Mouse (Mus musculus) midbrain, embryonic 15.5 days (tissue): Measurements from ENCODE around the gene Wdr46. TPM values are rescaled to one million over a fixed set of nuclear protein-coding genes. Genes with fewer than 3 reads are reported as not detected.
A peak's percentile ranks its signal among the peaks of the same experiment; 100 is the strongest.
"Not testable (repeated sequence)": the region's sequence is repeated elsewhere in the genome, so short reads cannot be mapped to it uniquely, and the experiment has no call there.

ENCODE experiments used
- ATAC-seq: fragments of 200-750 bp; cut with Nextera tagmentation; replicated peaks from 2 replicates; pipeline ENCODE4 v1.8.0; 2017; ENCODE audit warnings: moderate TSS enrichment
- H3K27ac ChIP-seq: fragments of 300-500 bp; sonication (generic); 2 replicates; pipeline ENCODE4 v1.5.1; 2015; ENCODE audit warnings: mild to moderate bottlenecking, inconsistent platforms
- H3K27me3 ChIP-seq: fragments of 300-500 bp; sonication (generic); replicated peaks from 2 replicates; pipeline ENCODE4 v1.6.1; 2015; ENCODE audit warnings: inconsistent platforms
- H3K36me3 ChIP-seq: fragments of 300-500 bp; sonication (generic); replicated peaks from 2 replicates; pipeline ENCODE4 v1.6.1; 2015; ENCODE audit warnings: inconsistent platforms
- H3K4me1 ChIP-seq: fragments of 300-500 bp; sonication (generic); 2 replicates; pipeline ENCODE4 v1.6.1; 2015; ENCODE audit warnings: inconsistent platforms
- H3K4me2 ChIP-seq: fragments of 300-500 bp; sonication (generic); 2 replicates; pipeline ENCODE4 v1.6.1; 2015; ENCODE audit warnings: inconsistent platforms, mild to moderate bottlenecking, moderate library complexity
- H3K4me3 ChIP-seq: fragments of 300-500 bp; sonication (generic); 2 replicates; pipeline ENCODE4 v1.5.1; 2015; ENCODE audit warnings: mild to moderate bottlenecking, inconsistent platforms
- H3K9ac ChIP-seq: fragments of 300-500 bp; sonication (generic); 2 replicates; pipeline ENCODE4 v1.6.1; 2015; ENCODE audit warnings: mild to moderate bottlenecking, inconsistent platforms
- H3K9me3 ChIP-seq: fragments of 300-500 bp; sonication (generic); 2 replicates; pipeline ENCODE4 v1.6.1; 2016; ENCODE audit warnings: inconsistent platforms
- WGBS: fragments of 180-500 bp; shearing (Covaris S2); methylation state at CpG from one replicate; pipeline ENCODE4 v1.1.7; 2015; ENCODE audit warnings: mixed read lengths; 5-methylcytosine and 5-hydroxymethylcytosine counted together
- polyA plus RNA-seq: library from polyadenylated mRNA; unstranded; fragments of >200 nt; fragmentation: Nextera tagmentation; extraction: Ambion mirVana; gene quantifications from 2 replicates; pipeline ENCODE4 v1.2.1, GENCODE M21; 2015

Wdr46 gene
- polyA plus RNA-seq, 1 experiment from 2014 or later, result 25.9 TPM

- peak; percentile 95 for ATAC-seq
- peaks cover 25% of the 10 kb centered on the region for H3K4me1 ChIP-seq
- H3K9ac ChIP-seq, result peak overlapping the region; percentile 54
- not testable (repeated sequence) for H3K9me3 ChIP-seq, H3K36me3 ChIP-seq
- H3K27ac ChIP-seq, result peak overlapping the region; percentile 91
- peak overlapping the region; percentile 57 for H3K4me3 ChIP-seq
- WGBS, result under 1% methylated on average over 27 of the region's 27 CpGs
- peaks cover 41% of the 10 kb centered on the region for H3K27me3 ChIP-seq
- H3K4me2 ChIP-seq, result peak overlapping the region; percentile 60
Observed at GRCm38 (mm10) chr17:33981192-33981909, 40.9 kb downstream of the Wdr46 start.

DNA sequence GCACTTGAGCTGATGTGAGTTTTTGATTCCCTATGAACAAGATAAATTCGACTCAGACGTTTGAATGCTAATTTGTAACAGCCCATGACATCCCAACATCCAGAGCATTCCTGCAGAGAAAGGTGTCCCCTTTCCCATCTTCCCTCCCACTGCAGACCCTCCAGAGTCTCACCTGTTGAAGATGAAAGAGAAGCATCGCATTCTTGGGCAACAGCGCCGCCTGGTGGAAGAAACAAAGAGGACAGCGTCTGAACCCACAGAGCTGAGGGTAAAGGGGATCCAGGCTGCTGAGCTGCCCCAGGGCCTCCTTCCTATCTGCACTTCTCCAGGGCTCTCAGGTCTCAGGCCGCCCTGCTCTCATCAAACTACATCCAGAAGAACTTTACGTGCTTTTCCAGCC lies 41.7 kb downstream of the Wdr46 start:
- Histone ChIP-seq H3K4me3 (peak overlapping the region; percentile 57), H3K27me3 (peaks cover 33% of the 10 kb centered on the region), H3K27ac (peak overlapping the region; percentile 91), H3K9ac (0 out of 2 replicates have a peak overlapping the region, but pooled peaks have one; percentile 14), H3K4me1 (peaks cover 25% of the 10 kb centered on the region), H3K4me2 (peak overlapping the region; percentile 60)
- ATAC-seq, H3K9me3 ChIP-seq, H3K36me3 ChIP-seq: not testable (repeated sequence)
- WGBS, result 10% methylated on average over 8 of the region's 8 CpGs

GRCm38 (mm10) chr17:33991788-33992664 lies 51.6 kb downstream of the Wdr46 start:
- H3K36me3 ChIP-seq, result no peaks in the 10 kb centered on the region
- H3K27ac ChIP-seq, result no peak overlapping the region
- no peak overlapping the region for H3K4me3 ChIP-seq
- no peaks in the 10 kb centered on the region for H3K27me3 ChIP-seq
- peak; percentile 45; the same call in 1 of the 2 replicates for ATAC-seq
- 33% methylated on average over 10 of the region's 10 CpGs for WGBS
- H3K9me3 ChIP-seq, result no peaks in the 10 kb centered on the region
- H3K4me1 ChIP-seq, result no peaks in the 10 kb centered on the region
- H3K4me2 ChIP-seq, result no peak overlapping the region
- no peak overlapping the region for H3K9ac ChIP-seq

GRCm38 (mm10) chr17:33994959-33995358 lies 54.5 kb downstream of the Wdr46 start:
- Histone ChIP-seq H3K4me2 (no peak overlapping the region), H3K27me3 (peaks cover 18% of the 10 kb centered on the region), H3K9ac (no peak overlapping the region), H3K36me3 (no peaks in the 10 kb centered on the region), H3K4me3 (no peak overlapping the region), H3K27ac (no peak overlapping the region), H3K9me3 (no peaks in the 10 kb centered on the region), H3K4me1 (peaks cover 7% of the 10 kb centered on the region)
- ATAC-seq, result no peak
- WGBS, result 92% methylated on average over 8 of the region's 8 CpGs

GRCm38 (mm10) chr17:33995651-33996050 lies 55.2 kb downstream of the Wdr46 start:
- H3K27ac ChIP-seq, result no peak overlapping the region
- WGBS, result 73% methylated on average over 3 of the region's 3 CpGs

DNA sequence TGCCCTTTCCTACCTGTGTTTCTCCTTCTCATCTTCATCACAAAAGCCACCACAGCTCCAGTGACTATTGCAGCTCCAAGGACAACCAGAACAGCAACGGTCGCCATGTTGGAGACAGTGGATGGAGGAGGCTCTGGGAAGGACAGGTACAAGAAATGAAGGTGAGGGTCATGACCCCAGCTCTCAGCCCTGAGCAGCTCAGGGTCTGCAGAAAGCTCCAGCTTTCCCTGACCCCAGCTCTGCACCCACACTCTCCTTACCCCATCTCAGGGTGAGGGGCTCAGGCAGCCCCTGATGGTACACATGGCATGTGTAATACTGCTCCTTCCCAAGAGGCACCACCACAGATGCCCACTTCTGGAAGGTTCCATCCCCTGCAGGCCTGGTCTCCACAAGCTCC lies 56.6 kb downstream of the Wdr46 start:
- not testable (repeated sequence) for H3K9ac ChIP-seq, H3K4me2 ChIP-seq, H3K4me3 ChIP-seq, H3K27ac ChIP-seq, H3K9me3 ChIP-seq, H3K36me3 ChIP-seq, ATAC-seq
- Histone ChIP-seq H3K27me3 (peaks cover 33% of the 10 kb centered on the region), H3K4me1 (peaks cover 13% of the 10 kb centered on the region)
- 83% methylated on average over 2 of the region's 2 CpGs for WGBS

More at GRCm38 (mm10) chr17:33995651-33996050, 55.2 kb downstream of the Wdr46 start:
- H3K4me3 ChIP-seq, result no peak overlapping the region
- H3K9ac ChIP-seq, result no peak overlapping the region
- ATAC-seq, result no peak
- no peaks in the 10 kb centered on the region for H3K36me3 ChIP-seq
- H3K4me1 ChIP-seq, result peaks cover 13% of the 10 kb centered on the region
- H3K27me3 ChIP-seq, result peaks cover 25% of the 10 kb centered on the region
- H3K9me3 ChIP-seq, result no peaks in the 10 kb centered on the region
- no peak overlapping the region for H3K4me2 ChIP-seq

DNA sequence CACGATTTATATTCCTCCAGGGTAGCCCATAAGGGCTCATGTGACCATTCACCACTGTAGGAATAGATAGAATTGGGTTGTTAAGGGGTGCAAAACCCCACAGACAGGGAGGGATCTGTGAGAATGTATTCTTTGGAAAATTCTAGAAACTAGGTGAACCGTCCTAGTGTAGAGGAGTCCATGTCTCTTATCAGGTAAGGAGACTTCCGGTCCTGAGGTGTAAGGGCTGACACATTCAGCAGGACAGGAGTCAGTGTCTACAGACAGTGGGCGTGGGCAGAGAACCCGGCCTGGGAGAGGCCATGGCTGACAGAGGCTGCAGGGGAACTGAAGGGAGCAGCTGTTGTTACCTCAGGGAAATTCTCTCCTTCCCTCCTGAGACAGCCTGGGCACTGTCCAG lies 58.2 kb downstream of the Wdr46 start:
- H3K36me3 ChIP-seq, H3K9me3 ChIP-seq, H3K4me3 ChIP-seq, ATAC-seq, H3K4me2 ChIP-seq, H3K9ac ChIP-seq, H3K27ac ChIP-seq: not testable (repeated sequence)
- 63% methylated on average over 5 of the region's 5 CpGs for WGBS
- H3K27me3 ChIP-seq, result peaks cover 33% of the 10 kb centered on the region
- H3K4me1 ChIP-seq, result peaks cover 13% of the 10 kb centered on the region

Other genes with a start within 250 kb of the Wdr46 start
- 71.2 and 79.2 TPM in 2 replicates for gene March2, start 222.0 kb upstream of the Wdr46 start, polyA plus RNA-seq
- 630 and 639 TPM in 2 replicates for gene Rab11b, start 180.1 kb upstream of the Wdr46 start, polyA plus RNA-seq
- gene Angptl4, start 158.8 kb upstream of the Wdr46 start, polyA plus RNA-seq, result 22.6 and 23.3 TPM in 2 replicates
- 51.5 and 53.4 TPM in 2 replicates for gene Kank3, start 130.1 kb upstream of the Wdr46 start, polyA plus RNA-seq
- 476 TPM in 2 replicates for gene Rps28, start 116.1 kb upstream of the Wdr46 start, polyA plus RNA-seq
- gene Ndufa7, start 116.1 kb upstream of the Wdr46 start, polyA plus RNA-seq, result 467 and 476 TPM in 2 replicates
- gene Cd320, start 97.6 kb upstream of the Wdr46 start, polyA plus RNA-seq, result 50.8 and 58.9 TPM in 2 replicates
- not detected in 2 replicates for gene Gm7029, start 66.8 kb upstream of the Wdr46 start, polyA plus RNA-seq
- gene Kifc1, start 50.0 kb upstream of the Wdr46 start, polyA plus RNA-seq, result 1.5 and 2.6 TPM in 2 replicates
- gene Platr17, start 35.5 kb upstream of the Wdr46 start, polyA plus RNA-seq, result 0.50 and 0.51 TPM in 2 replicates
- gene Daxx, start 31.2 kb upstream of the Wdr46 start, polyA plus RNA-seq, result 59.4 and 61.1 TPM in 2 replicates
- gene Tapbp, start 24.8 kb upstream of the Wdr46 start, polyA plus RNA-seq, result 23.6 and 28.6 TPM in 2 replicates
- gene Zbtb22, start 24.8 kb upstream of the Wdr46 start, polyA plus RNA-seq, result 18.1 and 18.3 TPM in 2 replicates
- gene Rgl2, start 11.1 kb upstream of the Wdr46 start, polyA plus RNA-seq, result 60.9 and 61.1 TPM in 2 replicates
- 178 TPM in 2 replicates for gene Pfdn6, start 317 bp upstream of the Wdr46 start, polyA plus RNA-seq
- gene B3galt4, start 10.8 kb downstream of the Wdr46 start, polyA plus RNA-seq, result 14.9 and 15.1 TPM in 2 replicates
- 80.9 and 84.4 TPM in 2 replicates for gene Vps52, start 15.2 kb downstream of the Wdr46 start, polyA plus RNA-seq
- 689 and 743 TPM in 2 replicates for gene Rps18, start 15.3 kb downstream of the Wdr46 start, polyA plus RNA-seq
- gene H2-K1, start 59.7 kb downstream of the Wdr46 start, polyA plus RNA-seq, result 19.0 and 20.1 TPM in 2 replicates
- 22.8 and 26.3 TPM in 2 replicates for gene Ring1, start 84.0 kb downstream of the Wdr46 start, polyA plus RNA-seq
- 65.6 and 74.1 TPM in 2 replicates for gene H2-Ke6, start 87.4 kb downstream of the Wdr46 start, polyA plus RNA-seq
- 178 and 184 TPM in 2 replicates for gene Slc39a7, start 91.0 kb downstream of the Wdr46 start, polyA plus RNA-seq
- 64.7 and 65.5 TPM in 2 replicates for gene Rxrb, start 91.2 kb downstream of the Wdr46 start, polyA plus RNA-seq
- gene Col11a2, start 98.8 kb downstream of the Wdr46 start, polyA plus RNA-seq, result 3.2 and 4.8 TPM in 2 replicates
- not detected in 2 replicates for gene H2-Oa, start 151.7 kb downstream of the Wdr46 start, polyA plus RNA-seq
- 17.2 and 18.8 TPM in 2 replicates for gene H2-DMa, start 178.9 kb downstream of the Wdr46 start, polyA plus RNA-seq
- gene Brd2, start 182.0 kb downstream of the Wdr46 start, polyA plus RNA-seq, result 137 and 140 TPM in 2 replicates
- gene H2-DMb2, start 202.6 kb downstream of the Wdr46 start, polyA plus RNA-seq, result 0.27 and 0.65 TPM in 2 replicates
- 0.79 and 1.2 TPM in 2 replicates for gene H2-DMb1, start 212.4 kb downstream of the Wdr46 start, polyA plus RNA-seq
- gene Tap1, start 246.9 kb downstream of the Wdr46 start, polyA plus RNA-seq, result 2.3 and 3.1 TPM in 2 replicates
- 1.5 and 2.0 TPM in 2 replicates for gene Psmb9, start 247.1 kb downstream of the Wdr46 start, polyA plus RNA-seq